Mouse (Mus musculus): ENCODE data around the gene Wwox.

Gene Wwox

DNA sequence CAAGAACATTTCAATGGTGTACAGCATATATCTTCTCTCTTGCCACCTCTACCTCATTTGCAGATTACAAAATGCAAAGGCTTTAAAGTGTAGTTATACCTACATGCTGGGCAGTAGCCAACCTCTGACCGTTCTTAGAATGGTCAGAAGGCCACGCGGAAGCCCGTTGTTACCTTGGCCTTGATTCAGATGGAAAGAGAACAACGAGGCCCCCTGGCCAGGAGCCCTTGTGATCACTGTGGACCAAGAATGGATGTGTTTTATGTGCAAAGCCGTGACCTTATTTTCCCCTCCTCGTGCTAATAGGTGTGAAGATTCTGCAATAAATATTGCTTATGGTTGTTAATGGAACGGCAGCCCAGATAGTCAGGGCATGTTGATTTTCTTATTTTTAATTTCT lies 582.3 kb downstream of the Wwox start:
- no peak for DNase-seq (ENCODE audit: low read depth)

DNA sequence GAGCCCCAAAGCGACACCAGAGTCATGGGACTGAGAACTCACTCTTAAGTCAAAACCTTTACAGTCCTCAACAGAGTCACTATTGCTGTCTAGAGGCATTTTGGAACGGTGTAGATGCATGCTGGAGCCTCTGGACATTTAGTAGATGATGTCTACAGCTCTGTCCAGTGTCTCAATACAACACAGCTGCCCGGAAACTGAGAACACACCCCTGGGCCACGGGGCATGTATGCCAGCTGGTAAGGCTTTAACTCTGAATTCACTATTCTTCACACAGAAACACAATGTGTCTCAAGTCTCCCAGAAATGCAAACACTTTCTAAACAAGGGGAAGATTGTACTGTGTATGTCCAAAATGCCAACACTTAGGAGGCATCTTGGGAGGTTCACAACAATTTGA lies 584.6 kb downstream of the Wwox start:
- DNase-seq (ENCODE audit: low read depth) = no peak

DNA sequence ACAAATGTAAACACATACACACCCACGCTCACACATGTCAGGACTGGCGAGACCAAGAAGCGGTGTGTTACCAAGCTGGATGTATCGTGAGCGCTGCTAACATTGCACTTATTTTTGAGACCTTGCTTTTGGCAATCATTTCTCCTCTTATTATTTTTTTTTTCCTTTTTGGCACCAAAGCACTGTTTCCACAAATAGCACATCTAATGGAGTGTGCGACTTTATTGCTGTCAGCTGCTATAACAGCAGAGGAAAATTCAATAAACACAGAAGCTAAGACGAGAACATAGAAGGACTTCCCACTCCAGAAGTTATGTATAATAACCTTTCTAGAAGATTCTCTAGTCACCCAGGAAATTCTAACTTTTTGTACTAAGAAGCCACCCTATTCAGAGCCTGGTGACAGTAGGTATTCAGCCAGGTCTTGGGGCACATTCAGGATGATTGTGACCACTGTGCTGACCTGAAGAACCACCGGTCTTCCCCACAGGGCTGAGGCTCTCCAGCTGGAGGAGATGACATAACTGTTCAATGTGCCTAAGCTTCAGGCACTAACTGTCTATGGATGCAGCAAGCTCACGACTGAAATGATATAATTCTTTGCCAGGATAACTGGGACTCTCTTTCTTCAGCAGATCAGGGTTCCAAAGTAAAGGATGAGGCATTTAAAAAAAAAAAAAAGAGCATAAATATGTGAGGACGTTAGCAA lies 586.1 kb downstream of the Wwox start:
- no peak for DNase-seq (ENCODE audit: low read depth)

DNA sequence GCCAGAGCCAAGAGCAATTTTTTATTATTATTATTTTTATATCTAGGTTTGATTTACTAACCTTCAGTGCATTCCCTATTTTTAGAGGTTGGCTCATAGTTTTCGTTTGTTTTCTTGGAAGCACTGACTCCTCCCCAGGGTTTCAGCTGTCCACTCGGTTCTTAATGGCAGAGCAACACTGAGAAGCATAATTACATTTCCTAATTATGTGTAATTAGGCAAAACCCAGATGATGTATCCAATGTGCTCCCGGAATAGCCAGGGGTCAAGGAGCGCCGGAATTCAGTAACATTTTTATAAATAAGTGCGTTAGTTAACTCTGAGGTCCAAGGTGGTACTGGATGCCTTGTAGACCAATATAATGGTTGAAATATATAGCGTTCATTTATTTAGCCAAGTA lies 586.7 kb downstream of the Wwox start:
- no peak for DNase-seq (ENCODE audit: low read depth)

DNA sequence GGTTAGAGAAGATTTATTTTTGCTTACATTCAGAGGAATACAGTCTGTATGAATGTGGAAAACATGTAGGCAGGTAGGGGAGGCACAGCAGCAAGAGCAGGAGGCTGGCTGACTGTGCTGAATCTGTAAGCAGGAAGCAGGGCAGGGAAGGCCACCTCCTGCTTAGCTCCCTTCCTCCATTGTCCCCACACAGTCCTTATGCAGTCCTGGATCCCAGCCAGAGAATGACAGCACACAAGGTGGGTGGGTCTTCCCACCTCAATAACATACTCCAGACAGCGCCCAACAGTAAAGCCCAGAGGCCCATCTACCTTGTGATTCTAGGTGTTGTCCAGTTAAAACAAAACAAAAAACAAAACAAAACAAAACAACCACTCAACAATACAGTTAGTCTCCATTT lies 593.7 kb downstream of the Wwox start:
- no peak for DNase-seq (ENCODE audit: low read depth)

DNA sequence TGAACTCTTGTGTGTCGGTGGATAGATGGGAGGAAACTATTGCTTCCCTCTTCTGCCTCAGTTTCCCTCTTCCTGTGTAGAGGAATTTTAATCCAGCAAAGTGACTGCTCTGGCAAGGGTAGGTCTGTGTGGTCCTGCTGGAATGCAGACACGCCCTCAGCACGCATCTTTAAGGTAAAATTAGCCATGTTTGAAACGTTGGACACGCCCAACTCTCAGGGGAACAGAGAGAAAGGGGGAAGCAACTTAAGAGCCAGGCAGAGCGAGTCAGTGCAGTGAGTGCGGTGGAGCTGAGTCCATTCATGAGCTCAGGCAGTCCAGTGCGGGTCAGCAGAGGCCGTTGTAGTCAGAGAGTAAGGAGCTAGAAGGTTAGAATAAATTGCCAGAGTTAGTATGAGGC lies 596.6 kb downstream of the Wwox start:
- no peak for DNase-seq (ENCODE audit: low read depth)

DNA sequence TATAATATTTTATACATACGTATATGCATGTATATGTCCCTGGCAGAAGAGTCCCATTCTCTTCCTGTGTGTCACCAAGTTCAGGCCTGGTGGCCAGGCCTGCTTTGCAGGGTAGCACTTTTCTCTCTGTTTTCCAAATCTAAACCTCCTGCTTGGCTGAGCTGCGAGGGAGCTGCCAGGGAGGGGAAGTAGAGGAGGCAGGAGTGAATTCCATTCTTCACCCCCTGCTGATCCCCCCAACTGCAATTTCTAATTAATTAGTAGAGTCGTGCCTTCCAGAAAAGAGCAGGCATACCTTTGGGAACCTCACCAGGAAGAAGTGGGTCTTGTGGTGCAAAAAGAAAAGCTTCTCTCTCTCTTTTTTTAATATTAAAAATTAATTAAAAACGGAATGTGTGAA lies 599.0 kb downstream of the Wwox start:
- no peak for DNase-seq (ENCODE audit: low read depth)

DNA sequence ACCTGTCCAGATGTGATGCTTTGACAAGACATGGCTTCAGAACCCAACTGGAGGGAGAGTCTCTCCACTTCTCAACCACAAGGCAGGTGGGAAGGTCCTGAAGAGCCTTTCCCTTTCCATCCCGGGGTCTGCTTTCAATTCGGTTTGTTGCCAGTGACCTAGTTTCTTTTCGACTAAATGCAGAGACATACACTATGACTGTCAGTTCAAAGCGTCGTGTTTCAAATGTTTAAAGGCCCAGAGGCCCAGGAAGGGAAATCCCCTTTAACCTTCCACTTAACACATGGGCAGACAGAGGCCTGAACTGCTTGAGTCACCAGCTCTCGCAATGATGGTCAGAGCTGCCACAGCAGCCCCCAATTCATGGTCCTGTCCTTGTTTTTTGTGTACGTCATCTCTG lies 606.3 kb downstream of the Wwox start:
- peak; percentile 65 for DNase-seq (ENCODE audit: low read depth)

DNA sequence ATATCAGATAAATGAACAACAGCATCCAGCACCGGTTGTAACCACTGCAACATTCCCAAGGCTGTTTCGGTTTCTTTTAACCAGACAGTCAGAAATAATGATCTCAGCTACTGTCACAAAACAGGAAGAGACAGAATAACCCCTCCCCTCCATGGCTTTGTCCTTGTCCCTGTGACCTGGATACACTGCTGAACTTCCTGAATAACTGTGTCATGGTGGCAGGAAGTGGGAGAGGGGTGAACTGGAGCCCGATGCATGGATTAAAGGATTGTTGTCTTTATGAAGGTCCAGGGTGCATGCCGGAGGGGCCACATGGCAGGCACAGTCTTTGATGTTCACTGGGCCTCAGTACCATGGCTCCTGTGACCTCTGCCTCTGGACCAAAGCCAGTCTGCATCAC lies 607.0 kb downstream of the Wwox start:
- DNase-seq (ENCODE audit: low read depth) = peak; percentile 30

DNA sequence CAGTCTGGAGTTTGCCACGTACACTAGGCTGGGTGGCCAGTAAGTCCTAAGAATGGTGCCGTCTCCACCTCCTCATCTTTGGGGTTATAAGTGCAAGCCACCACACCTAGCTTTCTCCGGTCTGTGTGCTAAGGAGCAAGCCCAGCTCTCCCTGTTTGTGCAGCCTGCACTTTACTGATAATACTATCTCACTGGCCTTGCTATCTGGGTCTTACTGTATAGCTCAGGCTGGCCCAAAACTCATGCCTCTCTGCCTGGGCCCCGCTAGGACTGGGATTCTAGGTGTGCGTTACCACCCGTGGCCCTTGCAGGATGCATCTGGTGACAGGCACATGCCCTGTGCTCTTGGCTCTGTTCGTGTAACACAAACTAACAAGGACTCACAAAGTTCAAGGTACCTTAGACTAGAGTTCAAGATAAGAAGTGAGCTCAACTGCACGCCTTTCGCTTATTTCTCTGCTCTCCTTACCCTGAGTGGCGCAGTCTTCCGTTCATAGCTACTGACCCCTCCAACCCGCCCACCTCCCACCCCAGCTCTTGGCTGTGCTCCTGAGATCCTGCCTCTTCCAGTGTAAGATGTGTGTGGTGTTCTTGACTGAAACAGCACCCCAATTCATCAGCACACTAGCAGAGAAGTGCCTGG lies 618.9 kb downstream of the Wwox start:
- DNase-seq (ENCODE audit: low read depth) = no peak

DNA sequence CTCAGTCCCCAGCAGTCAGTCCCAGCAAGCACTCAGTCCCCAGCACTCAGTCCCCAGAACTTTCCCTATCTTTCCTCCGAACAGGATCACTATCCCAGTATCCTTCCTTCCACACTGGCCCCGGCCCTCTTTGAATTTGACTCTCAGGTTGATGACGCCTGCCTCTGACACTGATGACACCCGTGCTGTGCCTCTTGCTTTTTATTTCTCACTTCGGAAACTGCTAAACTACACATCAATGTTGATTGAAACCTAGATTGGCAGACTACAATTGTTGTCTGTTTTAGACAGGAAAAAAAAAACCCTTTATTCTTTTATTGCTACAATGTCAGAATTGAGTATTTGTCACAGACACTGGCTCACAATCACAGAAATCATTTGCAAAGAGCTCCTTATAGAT lies 624.2 kb downstream of the Wwox start:
- no peak for DNase-seq (ENCODE audit: low read depth)

DNA sequence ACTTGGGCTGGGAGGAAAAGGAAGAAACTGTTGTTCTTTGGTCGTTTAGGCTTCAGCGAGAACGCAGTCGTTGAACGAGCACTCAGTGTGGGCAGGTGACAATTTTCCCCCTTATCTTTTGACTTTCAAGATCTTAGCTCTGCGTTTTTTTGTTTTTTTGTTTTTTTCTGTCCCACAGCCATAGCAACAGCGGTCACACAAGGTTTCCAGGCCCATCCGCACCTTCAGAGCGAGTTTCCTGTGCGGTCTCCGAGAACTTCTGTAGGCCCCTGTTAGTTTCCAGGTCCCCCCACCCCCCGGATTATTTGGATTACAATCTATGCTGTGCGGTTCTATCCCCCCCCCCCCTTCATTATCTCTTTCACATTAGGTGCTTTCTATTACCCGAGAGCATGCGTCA lies 625.2 kb downstream of the Wwox start:
- DNase-seq (ENCODE audit: low read depth) = peak; percentile 32

DNA sequence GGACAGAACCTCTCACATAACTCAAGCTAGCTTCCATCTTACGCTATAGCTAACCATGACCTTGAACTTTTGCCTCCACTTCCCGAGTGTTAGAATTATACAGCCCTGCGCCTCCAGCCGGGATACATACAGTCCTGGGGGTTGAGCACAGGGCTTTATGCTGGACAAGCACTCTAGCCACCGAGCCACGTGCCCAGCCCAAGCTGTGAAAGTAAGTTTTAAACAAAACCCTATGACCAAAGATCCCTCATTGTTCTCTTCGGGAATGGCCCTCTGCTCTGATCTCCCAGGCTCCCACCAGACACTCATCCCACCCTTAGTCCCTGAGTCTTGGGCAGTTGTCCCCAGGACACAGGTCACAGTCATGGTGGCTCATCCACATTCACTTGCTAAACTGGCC lies 625.9 kb downstream of the Wwox start:
- no peak for DNase-seq (ENCODE audit: low read depth)

DNA sequence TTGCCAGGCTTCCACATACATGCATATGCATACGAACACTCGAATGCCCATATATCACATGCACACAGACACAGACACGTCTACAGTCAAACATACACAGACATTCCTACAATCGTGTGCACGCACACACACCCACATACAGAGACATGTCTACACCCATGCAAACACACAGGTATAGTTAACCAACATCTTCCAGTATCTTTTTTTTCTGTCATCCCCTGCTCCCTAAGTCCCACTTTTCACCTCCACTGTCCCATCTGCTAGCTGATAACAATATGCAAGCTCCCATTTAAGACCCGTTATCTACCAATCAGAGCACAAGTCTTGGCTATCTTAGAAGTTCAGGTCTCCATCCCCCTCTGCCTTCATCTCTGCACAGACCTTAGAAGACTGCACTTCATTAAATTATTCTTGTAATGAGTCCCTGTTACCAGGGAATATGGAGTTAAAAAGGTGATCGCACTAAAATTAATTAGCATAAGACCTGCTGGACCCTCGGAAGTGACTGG lies 627.1 kb downstream of the Wwox start:
- DNase-seq (ENCODE audit: low read depth) = no peak

DNA sequence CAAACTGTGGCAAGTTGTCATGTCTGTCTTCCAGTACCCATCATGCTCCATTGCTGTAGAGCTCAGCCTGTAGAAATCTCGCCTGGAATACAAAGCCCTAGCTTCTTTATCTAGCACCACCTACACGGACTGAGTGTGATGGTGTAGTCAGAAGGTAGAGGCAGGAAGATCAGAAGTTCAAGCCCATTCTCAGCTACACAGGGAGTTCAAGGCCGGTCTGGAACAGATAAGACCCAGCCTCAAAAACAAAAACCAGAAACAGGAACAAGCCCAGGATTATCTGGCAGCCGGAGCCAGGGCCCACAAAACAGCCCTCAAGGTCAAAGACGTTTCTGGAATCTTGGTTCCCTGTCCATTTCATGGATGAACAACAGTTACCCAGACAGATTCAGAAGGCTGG lies 629.3 kb downstream of the Wwox start:
- no peak for DNase-seq (ENCODE audit: low read depth)

DNA sequence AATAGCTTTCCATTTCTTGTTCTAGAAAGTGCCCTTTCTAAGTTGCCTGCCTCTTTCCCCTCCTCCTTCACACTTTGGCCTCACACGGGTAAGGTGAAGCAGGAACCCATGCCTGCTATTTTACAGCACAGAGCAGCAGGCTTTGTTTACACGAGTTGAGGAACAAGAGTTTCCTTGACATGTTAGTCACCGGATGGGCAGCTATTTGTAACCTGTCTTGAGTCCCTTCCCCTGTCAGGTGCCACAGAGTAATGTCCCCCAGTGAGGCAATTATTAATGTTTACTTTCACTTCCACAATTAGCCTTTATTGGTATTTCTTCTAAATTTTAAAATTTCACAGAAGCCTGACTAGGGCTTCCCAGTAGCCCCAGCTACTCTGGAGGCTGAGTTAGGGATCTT lies 630.8 kb downstream of the Wwox start:
- DNase-seq (ENCODE audit: low read depth) = peak; percentile 23

DNA sequence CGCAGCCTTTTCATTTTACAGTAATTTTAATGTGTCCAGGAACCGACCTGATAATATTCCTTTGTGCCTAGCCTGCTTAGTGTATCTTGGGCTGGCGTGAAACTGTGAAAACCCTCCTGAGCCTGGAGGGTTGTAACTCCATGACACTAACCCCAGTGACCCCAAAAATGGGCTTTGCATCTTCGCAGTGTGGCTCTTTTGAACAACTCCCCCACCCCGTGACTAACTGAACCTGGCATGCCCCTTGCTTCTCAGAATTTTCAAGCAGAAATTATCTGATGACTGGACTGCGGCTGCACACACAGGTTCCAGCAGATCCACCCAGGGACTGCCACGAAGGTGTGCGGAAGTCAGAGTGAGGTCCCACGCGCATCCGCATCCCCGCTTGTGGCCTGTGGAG lies 631.8 kb downstream of the Wwox start:
- no peak for DNase-seq (ENCODE audit: low read depth)

DNA sequence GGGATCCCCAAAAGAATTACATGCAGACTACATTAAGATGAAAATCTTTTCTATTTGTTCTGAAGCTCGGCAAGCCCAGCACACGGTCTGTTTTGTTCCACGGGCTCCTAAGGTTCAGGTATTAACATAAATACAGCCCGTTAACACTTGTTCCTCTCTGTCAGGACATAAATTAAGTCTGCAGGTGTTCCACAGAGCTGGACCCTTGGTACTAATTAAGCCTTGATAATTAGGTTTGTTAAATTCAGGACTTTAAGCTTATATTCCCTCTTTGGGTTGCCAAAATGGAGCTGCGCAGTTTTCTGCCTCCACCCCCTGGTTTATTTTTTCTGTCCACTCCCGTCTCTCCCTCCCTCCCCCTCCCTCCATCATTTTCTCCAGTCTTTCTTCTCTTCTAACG lies 638.8 kb downstream of the Wwox start:
- no peak for DNase-seq (ENCODE audit: low read depth)

DNA sequence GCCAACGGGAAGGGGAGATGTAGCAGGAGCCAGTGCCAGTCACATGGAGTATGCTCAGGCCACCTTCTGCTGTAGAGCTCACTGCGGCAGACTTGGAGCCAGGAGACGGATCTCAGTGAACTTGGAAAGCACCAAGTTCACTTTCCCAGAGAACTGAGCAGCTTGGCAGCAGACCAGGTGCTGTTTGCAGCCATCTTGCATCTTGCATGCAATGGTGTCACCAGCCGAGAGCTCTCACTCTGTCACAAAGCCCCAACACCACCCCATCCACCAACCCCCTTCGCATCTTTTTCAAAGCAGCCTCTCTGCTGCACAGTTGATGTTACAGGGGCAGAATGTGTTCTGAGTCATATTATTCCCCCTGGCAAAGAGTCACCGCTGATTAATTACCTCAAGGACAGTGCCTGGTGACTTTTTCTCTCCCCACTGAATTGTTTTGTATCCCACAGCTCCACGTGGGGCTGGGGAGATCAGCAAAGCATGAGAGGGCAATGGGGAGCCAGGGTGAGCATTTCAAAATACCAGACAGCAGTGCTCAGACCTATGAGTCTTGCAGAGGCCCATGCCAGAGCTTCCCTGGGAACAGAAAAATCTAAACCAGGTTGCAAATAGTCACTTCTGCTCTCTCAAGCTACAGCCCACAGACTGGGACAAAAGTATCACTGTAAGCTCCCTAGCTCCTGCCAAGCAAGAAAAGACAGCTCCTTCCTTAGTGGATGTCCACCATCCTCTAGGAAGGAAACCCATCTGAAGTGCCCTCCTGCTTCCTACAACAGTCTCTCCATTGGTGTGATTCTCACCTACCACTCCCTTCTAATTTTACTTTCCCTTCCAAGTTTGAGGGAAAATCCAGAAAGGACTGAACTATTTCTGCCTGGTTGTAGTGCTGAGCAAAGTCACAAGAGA lies 642.1 kb downstream of the Wwox start:
- DNase-seq (ENCODE audit: low read depth) = no peak

DNA sequence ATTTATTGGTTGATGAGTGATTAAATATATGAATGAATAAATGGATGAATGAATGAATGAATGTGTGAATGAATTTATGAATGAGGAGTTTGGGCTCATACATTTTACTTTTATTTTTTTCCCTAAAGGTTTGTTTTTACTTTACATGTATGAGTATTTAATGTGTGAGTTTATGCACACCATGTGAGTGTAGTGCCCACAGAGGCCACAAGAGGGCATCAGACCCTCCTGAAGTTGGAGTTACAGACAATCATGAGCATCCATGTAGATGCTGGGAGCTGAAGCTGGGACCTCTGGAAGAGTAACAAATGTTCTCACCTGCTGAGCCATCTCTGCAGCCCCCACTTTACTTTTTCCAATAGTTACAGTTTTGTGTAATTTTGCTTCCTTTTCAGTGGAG lies 648.7 kb downstream of the Wwox start:
- DNase-seq (ENCODE audit: low read depth) = peak; percentile 18

DNA sequence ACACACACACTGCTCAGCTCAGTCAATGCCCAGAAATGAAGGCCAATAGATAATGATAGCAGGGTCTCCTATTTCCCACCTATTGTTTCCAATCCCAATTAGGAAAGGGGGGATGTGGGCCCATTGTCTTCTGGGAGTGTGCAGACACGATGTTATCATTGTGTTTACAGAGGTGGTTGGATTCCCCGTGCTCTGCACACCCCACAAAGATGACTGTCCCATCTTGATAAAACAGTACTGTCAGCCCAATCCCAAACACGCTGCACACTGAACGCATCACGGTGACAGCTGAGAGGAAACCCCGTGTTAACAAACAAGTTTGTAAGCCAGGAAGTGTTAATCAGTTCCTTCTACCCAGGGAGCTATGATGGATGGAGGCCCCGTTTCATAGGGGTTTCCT lies 650.3 kb downstream of the Wwox start:
- peak; percentile 19 for DNase-seq (ENCODE audit: low read depth)

DNA sequence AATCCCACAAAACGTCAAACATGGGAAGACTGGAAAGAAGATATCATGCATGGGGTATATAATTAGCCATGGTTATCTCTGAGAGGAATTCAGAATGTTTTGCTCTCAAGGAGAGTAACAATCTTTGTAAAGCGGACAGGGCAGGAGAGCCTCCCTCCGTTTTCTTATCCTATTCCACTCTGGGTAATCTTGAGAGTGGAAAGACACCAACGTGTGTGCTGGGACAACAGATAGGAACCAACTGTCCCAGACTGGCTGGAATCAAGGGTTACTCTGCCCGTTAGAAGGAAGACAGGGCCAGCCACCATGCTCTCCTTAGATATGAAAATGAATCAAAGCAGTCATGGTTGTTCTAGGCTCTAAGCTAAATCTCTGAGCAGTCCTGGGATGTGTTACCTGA lies 650.7 kb downstream of the Wwox start:
- DNase-seq (ENCODE audit: low read depth) = no peak

DNA sequence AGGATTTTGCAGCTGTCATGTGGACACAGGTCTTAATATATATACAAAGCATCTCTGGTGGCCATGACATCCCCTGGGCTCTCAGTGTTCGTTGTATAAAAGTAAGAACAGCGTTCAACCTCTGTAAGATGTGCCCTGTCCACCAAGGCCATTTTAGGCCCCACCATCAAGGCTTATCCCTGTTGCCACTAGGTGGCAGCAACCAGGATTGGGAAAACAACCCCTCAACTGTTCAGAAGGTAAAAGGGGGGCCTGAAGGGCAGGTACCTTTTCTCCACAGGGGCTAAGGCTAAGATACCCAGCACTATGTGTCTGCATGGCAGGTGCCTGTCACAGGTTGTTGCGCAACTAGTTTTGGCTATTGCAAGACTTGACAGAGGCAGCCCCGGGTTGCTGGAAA lies 656.1 kb downstream of the Wwox start:
- peak; percentile 58 for DNase-seq (ENCODE audit: low read depth)

Measured in naive thymus-derived CD4-positive, alpha-beta T cell, adult 2 months (primary cell).